18 mouse cellular contexts compared by ENCODE assay signal in the genomic region with DNA sequence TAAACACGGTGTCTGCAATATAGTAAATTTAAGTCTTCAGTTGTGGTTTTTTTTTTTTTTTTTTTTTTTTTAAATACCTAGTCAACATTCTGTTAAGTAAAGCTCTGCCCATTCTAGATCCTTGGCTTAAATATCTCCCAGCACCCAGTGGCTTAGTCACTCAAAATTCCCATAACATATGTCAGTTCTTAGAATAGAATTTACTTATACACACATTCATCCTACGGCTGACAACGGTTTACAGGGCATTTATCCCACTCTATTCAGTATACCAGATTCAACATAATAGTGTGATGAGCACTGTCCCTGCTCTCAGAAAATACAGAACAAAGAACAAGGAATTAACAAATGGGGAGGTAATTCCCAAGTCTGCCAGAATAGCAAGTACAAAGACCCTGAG.
"Had no signal": no experiment of that assay in that cellular context is flagged by ENCODE, and none has a peak within 500 bp of the region (broad histone marks: within the 10 kb centered on the region; RNA-seq: fewer than 3 reads in every experiment).

No protein-coding gene starts in this region.

- H3K27me3 ChIP-seq: lung, embryonic 15.5 days; megakaryocyte, embryonic 14.5 days; midbrain, embryonic 13.5 days; midbrain, embryonic 15.5 days; neural tube, embryonic 12.5 days; stomach, embryonic 15.5 days had no signal

- H3K4me3 ChIP-seq: lung, embryonic 15.5 days; megakaryocyte, embryonic 14.5 days; midbrain, embryonic 13.5 days; midbrain, embryonic 15.5 days; neural tube, embryonic 12.5 days; stomach, embryonic 15.5 days had no signal

- H3K4me2 ChIP-seq: lung, embryonic 15.5 days; midbrain, embryonic 11.5 days; midbrain, embryonic 13.5 days; midbrain, embryonic 15.5 days; neural tube, embryonic 12.5 days; stomach, embryonic 15.5 days had no signal

- H3K27ac ChIP-seq: lung, embryonic 15.5 days; macrophage; midbrain, embryonic 13.5 days; midbrain, embryonic 15.5 days; neural tube, embryonic 12.5 days; stomach, embryonic 15.5 days; stomach, postnatal 0 days had no signal

- H3K4me1 ChIP-seq: lung, embryonic 15.5 days; megakaryocyte, embryonic 14.5 days; midbrain, embryonic 13.5 days; midbrain, embryonic 15.5 days; neural tube, embryonic 12.5 days; stomach, embryonic 15.5 days had no signal

- ATAC-seq: liver, postnatal 0 days; lung, postnatal 0 days; midbrain, embryonic 13.5 days; midbrain, embryonic 15.5 days had no signal

- DNase-seq: liver, postnatal 0 days; lung, adult 2 months; lung, postnatal 14 days; lung, postnatal 36 days; right cerebral cortex, postnatal 25 days; thymus, adult 18-20 months; thymus, postnatal 14 days; thymus, postnatal 36 days had no signal

- H3K9ac ChIP-seq: liver, postnatal 0 days; lung, embryonic 15.5 days; midbrain, embryonic 13.5 days; midbrain, embryonic 15.5 days; neural tube, embryonic 12.5 days; stomach, embryonic 15.5 days had no signal

- H3K9me3 ChIP-seq: lung, embryonic 15.5 days; megakaryocyte, embryonic 14.5 days; midbrain, embryonic 13.5 days; midbrain, embryonic 15.5 days; neural tube, embryonic 12.5 days; stomach, embryonic 15.5 days had no signal

- H3K36me3 ChIP-seq: lung, embryonic 15.5 days; midbrain, embryonic 13.5 days; midbrain, embryonic 15.5 days; neural tube, embryonic 12.5 days; stomach, embryonic 15.5 days had no signal
